Mouse (Mus musculus): ENCODE results near the gene Flt4.

The Flt4 gene

DNA sequence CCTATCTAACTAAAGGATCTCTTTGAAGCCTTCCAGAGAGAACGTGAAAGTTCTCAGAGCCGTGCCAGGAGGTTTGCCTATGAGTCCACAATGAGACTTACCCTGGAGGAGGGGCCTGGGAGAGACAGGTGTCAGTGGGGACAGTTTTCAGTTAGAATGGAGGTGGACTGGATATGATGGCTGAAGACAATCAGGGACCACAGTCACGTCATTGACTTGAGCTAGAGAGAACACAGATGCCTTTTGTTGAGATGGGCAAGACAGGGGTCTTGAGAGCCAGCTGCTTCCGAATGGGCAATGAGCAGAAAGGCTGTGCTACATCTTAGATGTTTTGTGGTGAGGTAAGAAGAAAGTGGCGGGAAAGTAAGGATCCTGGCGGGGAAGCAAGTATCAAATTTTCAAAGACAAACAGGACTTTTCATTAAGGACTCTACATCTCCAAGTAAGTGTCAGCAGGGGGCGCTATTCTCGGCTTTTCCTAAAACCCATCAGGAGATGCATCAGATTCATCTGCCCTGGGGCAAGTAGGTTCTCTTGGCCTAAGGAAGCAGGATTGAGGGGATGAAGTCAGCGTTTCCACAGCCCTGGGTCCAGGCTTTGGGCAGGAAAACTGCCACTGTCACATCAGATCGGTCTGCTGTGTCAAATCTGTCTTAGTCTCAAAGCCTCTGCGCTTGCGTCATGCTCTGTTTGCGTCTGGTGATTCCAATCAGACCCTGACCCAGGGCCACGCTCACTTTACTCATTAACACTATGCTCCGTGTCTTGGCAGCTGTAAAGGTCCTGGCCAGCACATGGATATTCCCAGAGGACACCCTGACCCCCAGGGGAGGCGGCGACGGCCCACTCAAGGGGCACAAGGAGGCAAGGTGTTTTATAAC lies 41.3 kb downstream of the Flt4 start:
- no peak for ATAC-seq (ENCODE audit: low TSS enrichment)

DNA sequence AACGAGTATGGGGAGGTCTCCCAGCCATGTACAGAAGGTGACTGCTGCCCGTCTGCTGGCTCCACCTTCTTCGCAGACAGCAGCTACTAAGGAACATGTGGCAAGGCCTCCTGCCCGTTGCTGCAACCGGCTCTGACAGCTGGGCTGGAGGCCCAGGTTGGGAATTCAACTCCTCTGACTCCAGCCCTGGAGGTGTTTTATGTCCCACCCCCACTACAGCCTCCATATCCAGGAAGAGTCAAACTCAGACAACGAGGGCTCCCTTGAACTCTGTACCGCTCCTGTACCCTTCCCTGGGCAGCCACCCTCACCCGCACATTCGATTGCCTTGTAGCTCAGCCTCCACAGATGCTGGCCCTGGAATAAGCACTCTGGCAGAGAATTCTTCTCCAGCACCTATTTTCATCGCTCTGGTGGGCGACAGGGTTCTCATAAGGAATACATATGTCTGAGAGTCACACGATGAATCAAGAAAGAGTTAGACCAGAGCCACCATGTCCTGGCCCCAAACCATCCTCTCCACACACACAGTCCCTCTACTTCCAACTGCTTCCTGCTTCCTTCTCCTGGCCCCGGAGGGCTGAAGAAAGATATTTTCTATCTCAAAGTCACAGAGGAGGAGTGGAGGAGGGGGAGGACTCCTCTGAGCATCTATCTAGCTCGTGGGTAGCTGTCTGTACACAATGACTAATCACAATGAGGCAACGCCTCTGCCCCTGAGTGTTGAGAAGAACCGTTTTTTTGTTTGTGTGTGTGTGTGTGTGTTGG lies 42.1 kb downstream of the Flt4 start:
- ATAC-seq (ENCODE audit: low TSS enrichment): peak; percentile 81

DNA sequence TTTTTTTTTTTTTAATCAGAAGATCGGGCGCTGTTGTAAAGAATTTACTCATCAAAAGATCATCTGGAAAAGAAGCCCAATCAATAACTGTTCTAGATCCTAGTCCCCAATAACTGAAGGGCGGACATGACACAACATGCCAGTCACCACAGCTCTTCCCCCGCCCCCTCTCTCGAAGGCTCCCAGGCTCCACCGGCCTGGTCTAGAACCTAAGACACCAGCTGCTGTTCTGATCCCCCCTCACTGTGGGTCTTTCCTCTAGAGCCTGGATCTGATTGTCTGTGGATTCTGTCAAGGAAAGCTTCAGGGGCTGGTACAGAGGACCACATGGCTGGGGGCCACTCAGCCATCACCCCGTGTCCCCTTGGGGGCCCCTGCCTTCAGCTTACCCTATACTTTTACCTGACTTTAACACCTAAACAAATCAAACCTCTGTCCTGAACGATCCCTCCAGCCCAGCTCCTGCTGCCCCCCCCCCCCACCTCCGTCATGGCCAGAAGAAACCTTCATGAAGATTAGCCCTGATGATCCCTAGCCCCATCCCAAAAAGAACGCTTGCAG lies 42.8 kb downstream of the Flt4 start:
- ATAC-seq (ENCODE audit: low TSS enrichment): no peak

DNA sequence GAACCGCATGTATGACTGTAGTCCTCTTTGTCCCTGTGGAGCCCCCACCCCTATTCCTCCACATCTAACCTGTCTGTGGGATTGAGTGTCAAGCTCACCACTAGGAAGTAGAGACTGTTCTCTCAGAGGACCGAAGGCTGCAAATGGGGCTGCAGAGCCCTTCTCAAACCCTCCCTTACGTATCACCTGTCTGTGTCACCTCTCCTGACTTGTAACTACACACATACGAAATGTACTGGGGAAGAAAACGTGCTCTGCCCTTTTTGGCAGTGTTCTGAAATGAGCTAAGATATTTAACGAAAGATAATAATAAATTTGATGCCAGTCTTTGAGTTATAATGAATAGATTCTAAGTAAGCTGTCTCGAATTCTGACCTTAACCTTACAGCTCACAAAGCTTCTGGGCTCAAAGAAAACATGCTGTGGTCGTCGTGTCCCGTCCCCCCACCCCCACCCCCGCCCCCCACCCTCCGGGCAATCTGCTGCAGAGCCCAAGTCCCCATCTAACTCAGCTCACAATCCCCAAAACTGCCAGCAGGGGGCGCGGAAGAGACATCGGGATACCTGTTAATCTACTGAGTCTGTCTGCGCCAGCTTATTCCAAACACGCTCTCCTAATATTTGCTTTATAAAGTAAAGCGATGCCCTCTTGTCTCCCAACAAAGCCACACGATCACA lies 43.5 kb downstream of the Flt4 start:
- peak; percentile 54 for ATAC-seq (ENCODE audit: low TSS enrichment)

DNA sequence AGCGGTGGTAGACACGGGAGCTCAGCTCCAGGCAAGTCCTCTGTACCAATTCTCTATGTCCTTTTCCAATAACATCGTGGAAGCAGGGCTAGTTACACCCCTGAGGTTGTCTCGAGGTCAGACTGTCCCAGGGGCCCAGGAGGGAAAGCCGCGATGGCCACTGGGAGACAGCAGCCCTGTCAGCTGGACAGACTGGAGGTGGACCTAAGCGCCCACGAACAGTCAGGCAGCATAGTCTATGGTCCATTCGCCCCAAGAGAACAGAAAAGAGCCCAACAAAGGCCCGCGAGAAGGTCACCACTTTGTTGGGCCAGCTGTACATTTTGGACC lies 44.0 kb downstream of the Flt4 start:
- no peak for ATAC-seq (ENCODE audit: low TSS enrichment)

DNA sequence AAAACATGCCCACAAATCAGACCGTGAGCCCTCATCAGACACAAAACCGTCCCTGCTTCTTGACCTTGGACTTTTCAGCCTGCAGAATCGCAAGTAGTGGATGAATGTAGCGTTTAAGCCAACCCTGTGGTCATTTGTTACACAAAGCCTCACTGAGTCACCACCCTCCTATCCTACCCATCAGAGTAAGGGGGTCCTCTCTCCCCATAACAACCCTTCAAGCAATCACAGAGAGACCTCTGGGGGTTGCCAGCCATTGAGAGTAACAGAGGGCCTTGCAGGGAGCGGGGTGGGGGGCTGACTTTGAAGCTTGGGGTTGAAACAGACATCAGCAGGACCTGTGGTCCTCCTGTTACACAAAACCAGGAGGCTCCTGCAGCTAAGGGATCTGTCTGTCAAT lies 45.6 kb downstream of the Flt4 start:
- no peak for ATAC-seq (ENCODE audit: low TSS enrichment)

DNA sequence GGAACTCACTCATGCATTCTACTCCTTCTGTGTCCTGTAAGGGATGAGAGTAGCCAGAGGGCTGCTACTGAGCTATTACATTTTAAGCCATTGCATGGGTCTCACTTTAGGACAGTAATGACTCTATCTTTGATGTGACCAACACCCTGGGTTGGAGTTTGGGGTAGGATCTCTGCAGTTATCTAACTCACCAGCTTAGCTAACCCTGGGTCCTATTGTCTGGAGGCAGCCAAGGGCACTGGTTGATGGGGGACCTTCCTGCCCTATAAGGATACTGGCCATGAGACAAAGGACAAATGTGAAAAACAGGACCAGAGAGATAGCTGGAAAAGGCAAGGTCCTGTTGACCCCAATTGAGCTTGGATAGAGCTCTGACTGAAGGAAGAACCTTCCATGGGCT lies 46.4 kb downstream of the Flt4 start:
- ATAC-seq (ENCODE audit: low TSS enrichment): no peak

DNA sequence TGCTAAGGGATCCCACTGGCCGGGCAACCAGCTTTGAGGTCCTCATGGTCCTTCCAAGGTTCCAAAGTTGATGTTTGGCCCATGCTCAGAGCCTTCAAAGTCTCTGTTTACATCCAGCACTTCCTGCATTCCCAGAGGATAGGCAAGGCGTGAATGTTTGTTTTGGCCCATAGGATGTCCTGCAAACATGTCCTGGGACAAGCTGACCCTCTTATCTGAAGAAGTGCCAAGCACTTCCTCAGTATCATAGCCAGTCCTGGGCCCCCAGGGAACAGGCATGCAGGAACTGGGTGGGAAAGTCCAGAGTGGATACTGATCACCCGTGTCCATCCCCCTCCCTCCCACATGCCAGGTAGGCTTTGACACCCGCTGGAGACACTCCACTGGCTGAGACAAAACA lies 49.0 kb downstream of the Flt4 start:
- no peak for ATAC-seq (ENCODE audit: low TSS enrichment)

DNA sequence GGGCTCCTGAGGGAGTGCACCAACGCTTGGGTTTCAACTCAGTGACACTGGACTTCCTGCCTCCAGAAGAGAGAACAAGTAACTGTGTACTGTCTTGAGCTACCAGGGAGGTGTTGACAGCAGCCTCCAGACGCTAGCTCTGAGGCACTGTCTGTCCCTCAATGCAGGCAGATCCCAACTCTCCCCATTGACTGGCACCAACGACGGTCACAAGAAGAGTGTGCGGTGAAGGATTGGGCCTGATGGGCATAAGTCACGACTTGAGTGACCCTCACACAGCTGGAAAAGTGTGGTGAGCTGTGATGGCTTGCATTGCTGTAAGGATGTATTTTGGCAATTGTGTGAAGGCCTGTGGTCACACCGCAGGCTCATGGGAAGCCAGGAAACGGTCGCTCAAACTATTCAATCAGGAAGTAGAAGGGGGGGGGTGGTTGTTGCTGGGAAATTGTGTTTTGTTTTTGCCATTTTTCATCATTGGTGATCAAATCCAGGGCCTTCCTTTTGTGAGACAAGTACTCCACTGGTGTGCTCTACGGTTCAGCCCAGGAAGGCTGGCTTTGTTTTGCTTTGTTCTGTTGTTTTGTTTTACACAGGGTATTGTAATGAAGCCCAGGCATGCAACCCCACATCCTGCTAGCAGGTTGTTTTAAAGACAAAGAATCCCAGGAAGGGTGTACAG lies 49.9 kb downstream of the Flt4 start:
- ATAC-seq (ENCODE audit: low TSS enrichment): no peak

DNA sequence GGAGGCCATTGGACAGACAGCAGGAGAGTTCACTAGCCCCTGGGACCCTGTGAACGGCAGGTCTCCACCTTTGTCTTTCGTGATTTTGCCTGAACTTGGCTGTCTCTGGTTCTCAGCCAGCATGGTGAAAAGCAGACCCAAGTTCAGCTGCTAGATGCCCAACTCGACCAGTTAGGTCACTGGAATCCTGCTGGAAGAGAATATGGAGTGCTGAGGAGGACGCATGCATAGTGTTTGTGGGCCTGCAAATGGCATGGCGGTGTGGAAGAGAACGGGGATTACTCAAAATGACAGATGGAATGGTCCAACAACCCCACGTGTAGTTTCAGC lies 50.4 kb downstream of the Flt4 start:
- ATAC-seq (ENCODE audit: low TSS enrichment): no peak

DNA sequence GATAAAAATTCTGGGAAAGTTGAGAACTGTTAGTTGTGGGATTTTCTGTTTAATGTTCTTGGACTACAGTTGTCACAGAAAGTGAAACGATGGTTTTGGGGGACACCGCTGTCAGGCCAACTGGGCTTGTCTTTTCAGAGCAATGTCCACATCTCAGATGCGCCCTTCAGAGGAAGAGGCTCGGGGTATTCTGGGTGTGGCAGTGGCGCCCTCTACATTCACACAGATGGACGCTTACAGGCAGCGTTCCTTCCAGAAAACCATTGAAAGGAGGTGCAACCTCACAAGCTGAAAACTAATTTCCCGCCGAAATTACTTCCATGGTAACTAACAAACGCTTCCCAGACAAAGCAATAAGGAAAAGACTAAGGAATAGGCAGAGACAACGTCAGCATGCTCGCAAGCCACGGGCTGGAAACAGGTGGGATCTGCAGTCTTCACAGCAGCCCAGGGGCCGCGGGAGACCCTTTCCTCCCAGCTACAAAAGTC lies 53.3 kb downstream of the Flt4 start:
- no peak for ATAC-seq (ENCODE audit: low TSS enrichment)

DNA sequence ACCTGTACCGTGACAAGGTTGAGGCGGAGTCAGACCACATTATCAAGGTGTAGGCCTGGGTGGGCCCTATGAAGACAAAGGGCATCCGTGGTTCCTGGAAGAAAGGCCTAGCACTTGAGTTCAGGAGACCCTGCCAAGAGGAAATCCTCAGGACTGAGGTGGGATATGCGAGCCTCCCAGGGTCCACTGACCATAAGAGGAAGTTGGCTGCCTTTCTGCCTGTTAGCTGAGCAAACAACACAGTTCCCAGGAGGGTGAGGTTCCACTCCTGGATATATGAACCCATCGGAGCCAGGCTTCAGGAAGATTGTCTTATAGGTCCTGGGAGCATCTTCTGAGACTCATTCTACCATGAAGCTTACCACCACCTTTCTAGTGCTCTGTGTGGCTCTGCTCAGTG lies 54.2 kb downstream of the Flt4 start, which contains the start of gene Scgb3a1:
Gene Scgb3a1 (plus strand): TSS at position 301 of the 400 bp plus-strand sequence.
- no peak for ATAC-seq (ENCODE audit: low TSS enrichment)

DNA sequence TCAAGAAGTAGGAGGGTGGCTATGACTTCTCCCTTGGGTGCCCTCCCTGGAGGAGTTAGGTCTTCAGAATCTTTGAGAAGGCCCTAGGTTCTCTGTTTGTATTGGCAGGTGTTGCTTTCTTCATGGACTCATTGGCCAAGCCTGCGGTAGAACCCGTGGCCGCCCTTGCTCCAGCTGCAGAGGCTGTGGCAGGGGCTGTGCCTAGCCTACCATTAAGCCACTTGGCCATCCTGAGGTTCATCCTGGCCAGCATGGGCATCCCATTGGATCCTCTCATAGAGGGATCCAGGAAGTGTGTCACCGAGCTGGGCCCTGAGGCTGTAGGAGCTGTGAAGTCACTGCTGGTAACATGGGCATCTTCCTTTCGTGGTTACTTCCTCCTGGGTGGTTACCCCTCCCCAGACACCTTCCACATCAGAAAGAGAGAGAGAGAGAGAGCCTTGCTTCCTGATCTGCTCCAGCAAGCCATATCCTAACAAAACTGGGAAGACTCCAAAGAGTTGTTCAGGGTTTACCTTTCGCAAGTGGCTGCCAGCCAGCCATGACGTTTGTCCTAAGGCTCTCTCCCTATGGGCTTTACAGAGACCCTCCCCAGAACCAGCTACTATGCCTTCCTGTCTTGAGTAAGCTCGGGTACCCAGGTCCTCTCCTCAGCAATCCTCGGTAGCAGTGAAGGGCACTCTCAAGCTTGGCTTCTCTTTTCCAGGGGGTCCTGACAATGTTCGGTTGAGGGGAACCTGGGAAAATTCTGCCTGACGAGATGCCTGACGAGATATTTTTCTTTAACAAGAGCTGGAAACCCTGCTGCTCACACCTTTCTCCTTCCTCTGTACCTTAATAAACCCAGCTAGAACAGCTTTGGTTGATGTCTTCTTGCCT lies 55.4 kb downstream of the Flt4 start:
- no peak for ATAC-seq (ENCODE audit: low TSS enrichment)

DNA sequence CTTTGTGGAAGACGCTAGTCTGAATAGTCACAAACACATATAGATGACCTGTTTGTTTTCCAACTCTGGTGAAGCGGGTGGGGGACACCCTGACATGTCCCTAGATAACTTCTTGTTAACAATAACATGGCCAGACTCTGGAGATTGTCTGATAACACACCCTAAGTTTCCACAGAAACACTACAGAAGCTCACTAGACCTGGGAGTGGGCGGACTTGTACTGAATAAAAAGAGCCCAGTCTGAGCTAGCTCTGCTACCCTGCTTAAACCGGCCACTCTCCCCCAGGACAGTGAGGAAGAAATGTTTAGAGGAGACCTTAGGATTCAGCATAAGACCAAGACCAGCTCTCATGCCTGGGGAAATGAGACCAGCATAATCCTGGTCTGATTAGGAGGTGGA lies 56.4 kb downstream of the Flt4 start:
- peak; percentile 41; the same call in 1 of the 2 replicates for ATAC-seq (ENCODE audit: low TSS enrichment)

DNA sequence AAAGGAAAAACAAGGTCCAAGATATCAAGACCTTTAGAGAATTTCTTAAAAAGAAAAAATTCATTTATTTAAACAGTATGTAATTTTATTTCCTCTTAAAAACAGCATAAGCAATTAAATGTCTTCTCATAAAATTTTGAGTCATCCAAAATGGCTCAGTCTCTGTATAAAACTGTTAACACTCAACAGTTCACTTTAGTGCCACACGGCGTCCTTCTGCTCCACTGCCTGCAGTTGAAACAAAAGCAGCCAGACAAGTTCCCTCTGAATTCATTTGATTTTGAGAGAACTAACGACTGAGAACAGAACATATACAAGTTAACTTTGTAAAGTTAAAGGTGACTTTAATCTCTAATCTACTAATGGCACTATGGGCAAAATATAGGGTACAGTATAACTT lies 64.4 kb downstream of the Flt4 start:
- no peak for ATAC-seq (ENCODE audit: low TSS enrichment)

DNA sequence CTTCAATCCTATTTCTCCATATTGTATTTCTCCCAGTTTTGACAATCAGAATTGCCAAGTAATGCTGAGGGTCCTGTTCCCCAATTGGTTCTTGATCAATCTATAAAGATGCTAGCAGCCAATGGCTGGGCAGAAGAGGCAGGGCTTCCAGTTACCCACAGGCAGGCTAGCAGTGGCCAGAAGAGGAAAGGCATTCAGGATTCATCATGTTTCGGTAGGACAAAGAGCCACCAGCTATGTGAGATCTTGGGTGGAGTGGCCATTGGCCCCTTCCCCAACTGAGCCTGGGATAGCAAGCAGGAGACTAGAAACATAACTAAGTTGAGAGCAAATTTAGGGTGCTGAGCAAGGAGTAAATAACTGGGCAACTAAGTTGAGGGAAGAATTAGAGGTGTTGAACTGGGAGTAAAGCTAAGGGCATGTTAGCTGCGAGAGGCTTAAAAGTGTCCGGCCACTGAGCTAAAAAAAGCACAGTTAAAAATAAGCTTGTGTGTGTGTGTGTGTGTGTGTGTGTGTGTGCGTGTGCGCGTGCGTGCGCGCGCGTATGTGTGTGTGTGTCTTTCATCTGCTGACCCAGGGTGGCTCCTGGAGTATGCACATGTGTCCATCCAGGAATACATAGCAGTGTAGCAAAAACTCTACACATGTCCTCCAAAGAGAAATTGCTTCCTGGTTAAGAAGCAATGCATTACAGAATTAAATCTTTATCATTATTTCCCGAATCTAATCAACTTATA lies 75.3 kb downstream of the Flt4 start:
- no peak for ATAC-seq (ENCODE audit: low TSS enrichment)

DNA sequence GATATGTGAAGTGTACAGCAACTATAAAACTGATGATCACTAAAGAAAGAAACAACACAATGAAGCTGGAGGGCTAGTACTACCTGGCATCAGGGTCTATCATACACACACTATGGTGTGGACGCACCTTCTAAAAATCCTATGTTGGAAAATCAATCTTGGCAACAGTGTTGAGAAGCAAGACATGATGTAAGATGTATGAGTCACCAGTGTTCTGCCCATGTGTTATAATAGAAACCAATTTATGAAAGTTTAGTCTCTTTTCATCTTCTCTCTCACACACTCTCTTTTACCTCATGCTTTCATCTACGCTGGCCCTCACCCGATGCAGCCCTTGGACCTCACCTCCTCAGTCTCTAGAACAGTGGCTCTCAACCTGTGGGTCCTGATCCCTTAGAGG lies 86.0 kb downstream of the Flt4 start:
- peak; percentile 57; the same call in 1 of the 2 replicates for ATAC-seq (ENCODE audit: low TSS enrichment)

DNA sequence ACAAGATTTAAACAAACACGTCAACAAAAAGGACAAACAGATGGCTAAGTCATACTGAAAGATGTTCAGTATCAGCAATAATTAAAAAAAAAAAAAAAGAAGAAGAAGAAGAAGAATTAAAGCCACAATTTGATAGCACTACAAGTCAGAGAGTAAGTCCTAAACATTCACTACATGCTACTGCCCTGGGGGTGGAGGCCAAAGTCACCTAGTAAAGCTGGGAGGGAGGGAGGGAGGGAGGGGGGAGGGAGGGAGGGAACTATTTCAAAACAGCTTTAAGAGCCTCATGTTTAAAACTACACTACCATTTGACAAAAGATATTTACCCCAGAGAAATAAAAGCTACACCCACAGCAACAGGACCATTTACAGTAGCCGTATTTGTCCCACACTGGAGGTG lies 86.6 kb downstream of the Flt4 start:
- ATAC-seq (ENCODE audit: low TSS enrichment): no peak

DNA sequence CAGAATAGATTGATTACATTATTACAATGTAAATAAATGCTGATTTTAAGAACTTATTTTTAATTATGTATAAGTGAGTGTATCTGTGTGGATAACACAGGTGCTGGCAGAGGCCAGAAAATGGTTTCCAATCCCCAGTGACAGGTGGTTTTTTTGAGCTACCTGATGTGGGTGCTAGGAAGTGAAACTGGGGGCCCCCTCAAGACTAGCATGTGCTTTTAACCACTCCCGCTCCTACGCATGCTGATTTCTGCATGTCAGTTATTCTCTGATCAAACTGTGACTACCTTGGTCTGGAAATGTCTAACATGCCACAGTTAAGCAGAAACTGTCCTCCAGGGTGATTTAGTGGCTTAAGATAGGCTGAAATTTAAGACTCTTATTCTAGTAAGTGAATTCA lies 87.4 kb downstream of the Flt4 start:
- no peak for ATAC-seq (ENCODE audit: low TSS enrichment)

DNA sequence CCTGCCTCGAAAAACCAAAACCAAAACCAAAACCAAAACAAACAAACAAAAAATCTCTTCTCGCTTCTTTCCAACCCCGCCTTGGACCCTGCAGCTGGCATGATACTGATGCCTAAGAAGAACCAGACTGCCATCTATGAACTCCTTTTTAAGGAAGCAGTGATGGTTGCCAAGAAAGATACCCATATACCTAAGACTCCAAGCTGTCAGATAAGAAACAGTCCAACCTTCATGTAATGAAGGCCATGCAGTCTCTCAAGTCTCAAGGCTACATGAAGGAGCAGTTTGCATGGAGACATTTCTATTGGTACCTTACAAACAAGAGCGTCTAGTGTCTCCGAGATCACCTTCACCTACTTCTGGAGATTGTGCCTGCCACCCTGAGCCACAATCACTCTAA lies 88.7 kb downstream of the Flt4 start:
- no peak for ATAC-seq (ENCODE audit: low TSS enrichment)
